Mouse (Mus musculus) E14TG2a.4 (cell line): Measurements from ENCODE around the gene Lrrc49.

Experiments
- CTCF ChIP-seq: conservative IDR thresholded peaks from 2 replicates; pipeline ENCODE4 v1.5.1; 2014; ENCODE audit warnings: low read length
- NANOG ChIP-seq: IDR thresholded peaks from 2 replicates; pipeline ENCODE4 v1.6.1; 2014; ENCODE audit warnings: borderline replicate concordance, low read length, mixed read lengths
- POU5F1 ChIP-seq: IDR thresholded peaks from 2 replicates; pipeline ENCODE4 v1.6.1; 2014; ENCODE audit warnings: low read length, borderline replicate concordance

- TF ChIP-seq CTCF (no peak), POU5F1 (no peak), NANOG (no peak)
Observed at GRCm38 (mm10) chr9:60696271-60696985, 8.5 kb upstream of the Lrrc49 start.
